Mouse (Mus musculus) embryonic facial prominence, embryonic 12.5 days (tissue): Measurements from ENCODE around the gene Slc35b2. TPM values are rescaled to one million over a fixed set of nuclear protein-coding genes. Genes with fewer than 3 reads are reported as not detected.

Experiments used
- ATAC-seq: fragments of 200-750 bp; cut with Nextera tagmentation; 2 replicates; pipeline ENCODE4 v1.8.0; 2017; ENCODE audit not compliant: insufficient number of reproducible peaks, insufficient read depth, low FRiP score, low TSS enrichment
- H3K27ac ChIP-seq: fragments of 300-500 bp; sonication (generic); 2 replicates; pipeline ENCODE4 v1.5.1; 2016; ENCODE audit warnings: mild to moderate bottlenecking
- H3K27me3 ChIP-seq: fragments of 300-500 bp; sonication (generic); 2 replicates; pipeline ENCODE4 v1.6.1; 2016; ENCODE audit warnings: mild to moderate bottlenecking, moderate library complexity
- H3K36me3 ChIP-seq: fragments of 300-500 bp; sonication (generic); 2 replicates; pipeline ENCODE4 v1.6.1; 2016; ENCODE audit warnings: mild to moderate bottlenecking
- H3K4me1 ChIP-seq: fragments of 300-500 bp; sonication (generic); 2 replicates; pipeline ENCODE4 v1.6.1; 2016
- H3K4me2 ChIP-seq: fragments of 300-500 bp; sonication (generic); replicated peaks from 2 replicates; pipeline ENCODE4 v1.6.1; 2016; ENCODE audit warnings: mild to moderate bottlenecking, moderate library complexity
- H3K4me3 ChIP-seq: fragments of 300-500 bp; sonication (generic); 2 replicates; pipeline ENCODE4 v1.5.1; 2016; ENCODE audit warnings: mild to moderate bottlenecking
- H3K9ac ChIP-seq: fragments of 300-500 bp; sonication (generic); 2 replicates; pipeline ENCODE4 v1.6.1; 2016; ENCODE audit warnings: mild to moderate bottlenecking, moderate library complexity
- H3K9me3 ChIP-seq: fragments of 300-500 bp; sonication (generic); 2 replicates; pipeline ENCODE4 v1.6.1; 2016; ENCODE audit warnings: mild to moderate bottlenecking, moderate library complexity
- WGBS: fragments of 180-500 bp; shearing (Covaris S2); methylation state at CpG from one replicate; pipeline ENCODE4 v1.1.7; 2016; 5-methylcytosine and 5-hydroxymethylcytosine counted together
- polyA plus RNA-seq: library from polyadenylated mRNA; unstranded; fragments of >200 nt; fragmentation: Nextera tagmentation; extraction: Ambion mirVana; gene quantifications from 2 replicates; pipeline ENCODE4 v1.2.1, GENCODE M21; 2016

The Slc35b2 gene
- polyA plus RNA-seq, 1 experiment from 2014 or later: 108 TPM

DNA sequence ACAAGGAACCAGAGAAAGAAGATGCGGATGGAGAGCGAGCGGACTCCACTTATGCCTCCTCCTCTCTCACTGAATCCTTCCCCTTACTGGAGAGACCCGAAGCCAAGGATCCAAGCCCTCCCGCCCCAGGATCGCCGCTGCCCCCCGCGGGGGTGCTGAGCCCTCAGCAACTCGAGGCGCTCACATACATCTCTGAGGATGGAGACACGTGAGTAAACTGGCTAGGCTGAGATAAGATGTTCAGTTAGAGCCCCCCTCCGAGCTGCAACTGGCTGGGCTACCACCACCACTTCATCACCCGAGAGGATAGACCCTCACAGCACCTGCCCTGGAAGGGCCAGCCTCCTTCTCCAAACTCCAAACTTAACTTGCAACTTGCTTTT lies 7.6 kb upstream of the Slc35b2 start:
- no peak overlapping the region for H3K27ac ChIP-seq
- peak overlapping the region; percentile 72 for H3K9ac ChIP-seq
- H3K27me3 ChIP-seq: peaks cover 18% of the 10 kb centered on the region
- peak overlapping the region; percentile 91 for H3K4me2 ChIP-seq
- peak overlapping the region; percentile 58 for H3K4me3 ChIP-seq
- ATAC-seq: no peak
- H3K9me3 ChIP-seq: no peaks in the 10 kb centered on the region
- H3K36me3 ChIP-seq: no peaks in the 10 kb centered on the region
- WGBS: 4% methylated on average over 14 of the region's 14 CpGs
- H3K4me1 ChIP-seq: peaks cover 14% of the 10 kb centered on the region

DNA sequence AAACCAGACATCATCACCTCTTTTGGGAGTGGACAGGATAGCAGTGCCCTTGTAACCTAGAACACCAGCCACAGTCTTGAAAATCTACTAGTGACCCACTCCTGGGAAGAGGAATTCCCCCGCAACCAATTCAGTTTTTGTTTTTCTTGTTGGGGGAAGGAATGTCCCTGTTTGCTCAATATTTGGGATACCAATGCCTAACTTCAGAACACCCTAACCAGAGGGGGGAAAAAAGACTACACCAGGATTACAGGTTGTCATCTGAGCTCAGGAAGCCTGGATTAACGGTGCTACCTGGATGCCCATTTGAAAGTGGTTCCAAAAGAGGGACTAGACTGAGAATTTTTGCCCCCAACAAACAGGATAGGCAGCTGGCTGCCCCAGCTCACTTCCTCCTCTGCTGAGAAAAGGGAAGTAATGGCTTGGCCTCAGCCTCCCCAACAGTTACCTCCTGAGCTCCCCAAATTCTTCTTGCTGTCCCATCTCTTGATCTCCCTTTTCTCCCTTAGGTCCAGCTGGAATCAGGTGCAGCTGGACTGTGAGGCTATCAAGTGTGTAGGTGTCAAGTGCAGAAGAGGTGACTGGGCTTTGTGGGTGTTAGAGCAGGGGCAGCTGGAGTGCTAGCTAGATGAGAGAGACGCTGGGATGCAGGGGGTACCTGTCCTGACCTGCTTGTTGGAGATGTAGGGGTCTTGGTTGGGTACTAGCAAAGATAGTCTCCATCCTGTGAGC lies 7.0 kb upstream of the Slc35b2 start:
- no peak for ATAC-seq
- peaks cover 14% of the 10 kb centered on the region for H3K4me1 ChIP-seq
- H3K9ac ChIP-seq: no peak overlapping the region
- no peaks in the 10 kb centered on the region for H3K36me3 ChIP-seq
- peak overlapping the region; percentile 91 for H3K4me2 ChIP-seq
- no peaks in the 10 kb centered on the region for H3K9me3 ChIP-seq
- no peak overlapping the region for H3K27ac ChIP-seq
- peak overlapping the region; percentile 58 for H3K4me3 ChIP-seq
- 67% methylated on average over 3 of the region's 3 CpGs for WGBS
- peaks cover 18% of the 10 kb centered on the region for H3K27me3 ChIP-seq

DNA sequence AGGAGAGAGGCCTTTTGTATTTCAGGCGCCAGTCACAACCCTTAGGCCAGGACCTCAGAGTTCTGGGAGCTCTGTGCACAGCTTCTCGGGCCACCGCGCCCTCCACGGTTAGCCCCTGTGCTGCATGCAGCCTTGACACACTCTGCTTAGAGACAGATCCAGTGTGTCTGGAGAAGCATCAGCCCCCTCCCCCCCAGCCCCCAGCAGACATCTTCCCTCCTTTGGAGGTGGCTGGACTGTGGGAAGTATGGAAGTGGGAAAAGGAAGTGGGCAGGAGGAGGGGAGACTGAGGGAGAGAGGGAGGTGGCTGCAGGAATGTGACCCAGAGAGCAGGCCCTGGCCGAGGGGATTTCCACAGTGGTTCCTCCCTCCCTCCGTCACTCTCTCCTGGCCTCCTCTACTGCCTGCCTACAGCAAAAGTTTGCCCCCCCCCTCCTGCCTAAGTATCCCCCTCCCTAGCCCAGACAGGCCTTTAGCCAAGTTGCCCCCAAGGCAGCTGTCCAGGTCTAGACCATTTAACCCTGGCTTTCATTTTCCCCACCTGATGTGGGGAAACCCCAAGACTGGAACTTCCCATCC lies 6.3 kb upstream of the Slc35b2 start:
- H3K4me3 ChIP-seq: no peak overlapping the region
- 48% methylated on average over 7 of the region's 7 CpGs for WGBS
- peak overlapping the region; percentile 11; the same call in 1 of the 2 replicates for H3K9ac ChIP-seq

DNA sequence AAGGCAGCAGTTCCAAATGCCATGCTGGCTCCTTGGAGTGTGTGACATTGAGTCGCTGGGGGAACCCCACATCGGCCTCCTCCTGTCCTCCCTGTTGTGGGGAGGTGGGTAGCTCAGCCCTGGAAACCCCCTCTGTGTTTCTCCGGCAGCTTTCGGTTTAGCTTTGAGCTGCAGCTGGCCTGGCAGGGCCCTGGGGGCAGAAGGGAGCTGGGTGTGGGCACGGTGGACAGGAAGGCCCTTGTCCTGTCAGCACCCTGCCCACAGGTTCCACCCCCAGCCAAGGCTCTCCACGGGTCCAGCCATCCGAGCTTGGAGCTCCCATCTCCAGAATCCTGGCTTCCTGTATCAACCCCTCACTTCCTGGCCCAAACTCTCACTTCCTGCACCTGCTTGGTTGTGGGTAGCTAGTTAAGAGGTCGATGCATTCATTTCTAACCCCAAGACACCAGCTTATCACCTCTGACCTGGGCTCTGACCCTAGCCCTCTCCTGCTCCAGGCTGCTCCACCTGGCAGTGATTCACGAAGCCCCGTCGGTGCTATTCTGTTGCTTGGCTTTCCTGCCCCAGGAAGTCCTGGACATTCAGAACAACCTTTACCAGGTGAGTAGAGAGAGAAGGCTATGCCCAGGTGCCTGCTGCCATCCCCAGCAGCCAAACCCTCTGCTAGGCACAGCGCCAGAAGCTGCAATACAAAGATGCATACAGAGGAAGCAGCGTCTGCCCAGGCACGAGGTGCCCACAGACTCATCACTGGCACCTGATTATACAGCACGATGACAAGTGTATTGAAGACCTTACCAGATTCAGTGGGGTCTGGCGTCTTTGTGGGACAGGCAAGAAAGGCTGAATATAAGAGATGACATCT lies 5.4 kb upstream of the Slc35b2 start:
- Histone ChIP-seq H3K9me3 (no peaks in the 10 kb centered on the region), H3K9ac (no peak overlapping the region; the same call in 1 of the 2 replicates), H3K27me3 (peaks cover 15% of the 10 kb centered on the region), H3K27ac (no peak overlapping the region), H3K36me3 (no peaks in the 10 kb centered on the region), H3K4me3 (no peak overlapping the region), H3K4me1 (peaks cover 14% of the 10 kb centered on the region), H3K4me2 (no peak overlapping the region)
- no peak for ATAC-seq
- WGBS: 48% methylated on average over 16 of the region's 16 CpGs

More for the DNA sequence above, 6.3 kb upstream of the Slc35b2 start:
- H3K36me3 ChIP-seq: no peaks in the 10 kb centered on the region
- H3K9me3 ChIP-seq: no peaks in the 10 kb centered on the region
- no peak overlapping the region; the same call in 1 of the 2 replicates for H3K4me2 ChIP-seq
- H3K27me3 ChIP-seq: peaks cover 18% of the 10 kb centered on the region
- no peak overlapping the region for H3K27ac ChIP-seq
- H3K4me1 ChIP-seq: peaks cover 14% of the 10 kb centered on the region
- no peak for ATAC-seq

DNA sequence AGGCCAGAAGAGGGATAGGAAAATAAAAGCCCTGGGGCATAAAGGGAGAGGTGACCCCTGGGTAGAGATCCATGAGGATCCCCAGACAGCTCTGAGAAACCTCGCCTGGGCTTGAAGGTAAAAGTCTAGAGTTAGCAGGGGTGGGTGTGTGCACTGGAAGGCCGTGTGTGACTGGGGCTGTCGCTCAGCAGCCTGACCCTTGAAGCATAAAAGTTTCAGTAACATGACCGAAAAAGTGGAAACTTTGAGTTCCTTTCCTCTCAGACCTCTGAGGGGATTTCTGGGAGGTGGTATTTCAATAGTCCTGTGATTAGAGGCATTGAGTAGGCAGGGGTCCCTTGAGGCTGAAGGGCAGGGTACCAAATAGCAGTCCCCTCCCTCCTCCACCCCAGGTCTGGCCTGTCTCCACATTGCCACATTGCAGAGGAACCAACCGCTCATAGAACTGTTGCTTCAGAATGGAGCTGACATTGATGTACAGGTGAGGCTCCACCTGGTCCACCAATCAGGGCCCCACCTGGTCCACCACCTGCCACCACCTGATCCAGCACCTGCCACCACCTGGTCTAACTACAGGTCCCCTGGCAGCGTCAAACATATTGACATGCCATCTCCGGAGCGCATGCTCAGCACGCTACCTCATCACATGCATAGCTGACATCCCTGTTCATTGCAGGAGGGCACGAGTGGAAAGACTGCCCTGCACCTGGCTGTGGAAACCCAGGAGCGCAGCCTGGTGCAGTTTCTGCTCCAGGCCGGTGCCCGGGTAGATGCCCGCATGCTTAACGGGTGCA lies 3.7 kb upstream of the Slc35b2 start:
- Histone ChIP-seq H3K4me3 (no peak overlapping the region), H3K9me3 (no peaks in the 10 kb centered on the region), H3K36me3 (no peaks in the 10 kb centered on the region), H3K4me1 (peaks cover 19% of the 10 kb centered on the region), H3K27me3 (peaks cover 15% of the 10 kb centered on the region), H3K9ac (no peak overlapping the region), H3K27ac (no peak overlapping the region), H3K4me2 (no peak overlapping the region)
- no peak for ATAC-seq
- WGBS: 83% methylated on average over 15 of the region's 15 CpGs

DNA sequence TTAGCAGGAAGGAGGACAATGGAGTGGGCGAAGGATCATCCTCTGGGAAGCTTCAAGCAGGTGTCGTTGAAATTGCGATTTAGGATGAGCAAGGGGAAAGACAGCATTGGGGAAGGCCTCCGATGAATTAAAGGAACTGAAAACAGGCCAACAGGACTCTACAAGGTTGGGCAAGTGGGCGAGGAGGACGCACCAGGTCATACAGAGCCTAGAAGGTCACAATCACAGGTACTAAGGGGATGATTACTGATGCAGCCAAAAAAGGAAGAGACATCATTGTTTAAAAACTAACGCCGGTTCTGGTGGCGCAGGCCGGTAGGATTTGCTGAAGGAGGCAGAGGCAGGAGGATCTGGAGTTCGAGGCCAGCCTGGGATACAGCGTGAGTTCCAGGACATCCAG lies 458 bp upstream of the Slc35b2 start:
- Histone ChIP-seq H3K9me3 (no peaks in the 10 kb centered on the region), H3K27me3 (no peaks in the 10 kb centered on the region), H3K36me3 (peaks cover 22% of the 10 kb centered on the region), H3K4me1 (peaks cover 14% of the 10 kb centered on the region), H3K27ac (no peak overlapping the region), H3K9ac (no peak overlapping the region), H3K4me2 (no peak overlapping the region), H3K4me3 (no peak overlapping the region)
- no peak for ATAC-seq
- WGBS: 75% methylated on average over 12 of the region's 12 CpGs

DNA sequence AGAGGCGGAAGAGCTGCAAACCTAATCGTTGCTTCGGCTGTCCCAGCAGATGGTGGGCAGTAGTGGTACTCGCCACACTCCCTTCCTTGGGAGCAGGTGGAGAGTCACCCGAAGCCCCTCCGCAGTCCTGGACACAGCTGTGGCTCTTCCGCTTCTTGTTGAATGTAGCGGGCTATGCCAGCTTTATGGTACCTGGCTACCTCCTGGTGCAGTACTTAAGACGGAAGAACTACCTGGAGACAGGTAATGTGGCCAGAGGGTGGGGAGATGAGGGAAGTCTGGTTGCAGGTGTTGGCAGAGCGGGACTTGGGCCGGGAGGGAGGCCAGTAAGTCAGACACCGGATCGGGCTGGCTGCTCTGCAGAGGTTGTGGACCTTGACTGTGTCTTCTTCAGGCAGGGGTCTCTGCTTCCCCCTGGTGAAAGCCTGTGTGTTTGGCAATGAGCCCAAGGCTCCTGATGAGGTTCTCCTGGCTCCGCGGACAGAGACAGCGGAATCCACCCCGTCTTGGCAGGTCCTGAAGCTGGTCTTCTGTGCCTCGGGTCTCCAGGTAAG lies 934 bp downstream of the Slc35b2 start:
- Histone ChIP-seq H3K27me3 (no peaks in the 10 kb centered on the region), H3K36me3 (peaks cover 36% of the 10 kb centered on the region), H3K9me3 (no peaks in the 10 kb centered on the region), H3K9ac (peak overlapping the region; percentile 90), H3K4me3 (peak overlapping the region; percentile 87), H3K4me2 (peak overlapping the region; percentile 96), H3K4me1 (peaks cover 13% of the 10 kb centered on the region), H3K27ac (peak overlapping the region; percentile 77)
- no peak; the same call in 1 of the 2 replicates for ATAC-seq
- 7% methylated on average over 18 of the region's 18 CpGs for WGBS

DNA sequence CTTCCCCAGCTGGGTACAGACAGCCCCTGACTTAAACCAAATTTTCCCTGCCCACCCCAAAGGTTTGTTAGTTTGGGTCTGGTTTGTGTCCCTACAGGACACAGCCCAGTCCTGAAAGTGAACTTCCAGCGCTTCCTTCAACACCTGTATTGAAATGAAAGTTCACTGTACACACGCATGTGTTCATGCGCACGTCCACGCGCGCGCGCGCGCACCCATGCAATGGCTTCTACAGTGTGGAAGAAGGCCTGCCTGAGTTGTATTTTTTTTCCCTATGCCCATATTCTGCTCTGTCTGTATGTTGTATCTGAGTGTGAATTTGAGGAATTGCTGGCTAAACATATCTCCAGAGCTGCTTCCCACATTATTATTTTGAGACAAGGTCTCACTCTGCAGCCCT lies 1.4 kb downstream of the Slc35b2 start:
- WGBS: 92% methylated on average over 11 of the region's 11 CpGs
- no peaks in the 10 kb centered on the region for H3K27me3 ChIP-seq
- H3K27ac ChIP-seq: peak overlapping the region; percentile 77; the same call in 1 of the 2 replicates
- peak overlapping the region; percentile 87 for H3K4me3 ChIP-seq
- H3K9me3 ChIP-seq: no peaks in the 10 kb centered on the region
- H3K4me2 ChIP-seq: peak overlapping the region; percentile 96
- no peak for ATAC-seq
- peaks cover 13% of the 10 kb centered on the region for H3K4me1 ChIP-seq
- H3K36me3 ChIP-seq: peaks cover 41% of the 10 kb centered on the region
- peak overlapping the region; percentile 90 for H3K9ac ChIP-seq

DNA sequence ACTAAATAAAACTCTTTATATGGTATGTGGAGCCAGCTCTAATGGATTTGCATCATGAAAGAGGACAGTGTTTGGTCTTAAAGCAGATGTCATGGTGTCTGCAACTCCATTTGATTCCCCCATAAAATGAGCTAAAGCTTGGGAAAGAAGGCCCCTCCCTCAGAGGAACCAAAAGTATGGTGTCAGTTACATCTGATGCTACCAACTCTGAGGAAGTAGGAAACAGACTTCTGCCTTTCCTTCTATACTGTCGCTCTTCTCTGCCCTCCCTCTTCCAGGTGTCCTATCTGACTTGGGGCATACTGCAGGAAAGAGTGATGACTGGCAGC lies 2.3 kb downstream of the Slc35b2 start:
- H3K27me3 ChIP-seq: no peaks in the 10 kb centered on the region
- H3K4me3 ChIP-seq: no peak overlapping the region
- H3K4me1 ChIP-seq: peaks cover 18% of the 10 kb centered on the region
- H3K4me2 ChIP-seq: no peak overlapping the region
- H3K27ac ChIP-seq: peak overlapping the region; percentile 41; the same call in 1 of the 2 replicates
- no peak overlapping the region for H3K9ac ChIP-seq
- peaks cover 50% of the 10 kb centered on the region for H3K36me3 ChIP-seq
- WGBS: 75% methylated on average over 1 of the region's 1 CpGs
- ATAC-seq: no peak
- H3K9me3 ChIP-seq: no peaks in the 10 kb centered on the region

DNA sequence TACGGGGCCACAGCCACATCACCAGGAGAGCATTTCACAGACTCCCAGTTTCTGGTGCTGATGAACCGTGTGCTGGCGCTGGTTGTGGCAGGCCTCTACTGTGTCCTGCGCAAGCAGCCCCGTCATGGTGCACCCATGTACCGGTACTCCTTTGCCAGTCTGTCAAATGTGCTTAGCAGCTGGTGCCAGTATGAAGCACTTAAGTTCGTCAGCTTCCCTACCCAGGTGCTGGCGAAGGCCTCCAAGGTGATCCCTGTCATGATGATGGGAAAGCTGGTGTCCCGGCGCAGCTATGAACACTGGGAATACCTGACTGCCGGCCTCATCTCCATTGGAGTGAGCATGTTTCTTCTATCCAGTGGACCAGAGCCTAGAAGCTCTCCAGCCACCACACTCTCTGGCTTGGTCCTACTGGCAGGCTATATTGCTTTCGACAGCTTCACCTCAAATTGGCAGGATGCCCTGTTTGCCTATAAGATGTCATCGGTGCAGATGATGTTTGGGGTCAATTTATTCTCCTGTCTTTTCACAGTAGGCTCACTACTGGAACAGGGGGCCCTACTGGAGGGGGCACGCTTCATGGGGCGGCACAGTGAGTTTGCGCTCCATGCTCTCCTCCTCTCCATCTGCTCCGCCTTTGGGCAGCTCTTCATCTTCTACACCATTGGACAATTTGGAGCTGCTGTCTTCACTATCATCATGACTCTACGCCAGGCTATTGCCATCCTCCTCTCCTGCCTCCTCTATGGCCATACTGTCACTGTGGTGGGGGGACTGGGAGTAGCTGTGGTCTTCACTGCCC lies 2.9 kb downstream of the Slc35b2 start:
- H3K4me2 ChIP-seq: no peak overlapping the region
- ATAC-seq: no peak
- no peaks in the 10 kb centered on the region for H3K27me3 ChIP-seq
- H3K9ac ChIP-seq: no peak overlapping the region
- 69% methylated on average over 18 of the region's 18 CpGs for WGBS
- peaks cover 55% of the 10 kb centered on the region for H3K36me3 ChIP-seq
- peaks cover 24% of the 10 kb centered on the region for H3K4me1 ChIP-seq
- no peak overlapping the region for H3K4me3 ChIP-seq
- H3K9me3 ChIP-seq: no peaks in the 10 kb centered on the region
- H3K27ac ChIP-seq: peak overlapping the region; percentile 46; the same call in 1 of the 2 replicates
